12 mouse cellular contexts compared by ENCODE assay signal in genomic region chr1:81724859-81725258, GRCm38 (mm10).
"Had no signal": no experiment of that assay in that cellular context is flagged by ENCODE, and none has a peak within 500 bp of the region (broad histone marks: within the 10 kb centered on the region; RNA-seq: fewer than 3 reads in every experiment).

No protein-coding gene starts in this region.

- H3K4me2 ChIP-seq: liver, embryonic 13.5 days; midbrain, embryonic 11.5 days had no signal

- H3K4me1 ChIP-seq: liver, embryonic 13.5 days had no signal

- DNase-seq: kidney, postnatal 36 days; layer of hippocampus, postnatal 36 days; liver, embryonic 13.5 days; lung, adult 2 months; lung, postnatal 14 days; lung, postnatal 4 days; midbrain, embryonic 14.5 days; thymus, adult 18-20 months; thymus, postnatal 36 days had no signal

- H3K9ac ChIP-seq: liver, embryonic 13.5 days had no signal

- H3K27ac ChIP-seq: kidney, postnatal 0 days; left cerebral cortex, adult 2 months; liver, embryonic 13.5 days had no signal

- H3K27me3 ChIP-seq: liver, embryonic 13.5 days had no signal

- H3K9me3 ChIP-seq: liver, embryonic 13.5 days had no signal

- H3K36me3 ChIP-seq: liver, embryonic 13.5 days had no signal

- H3K4me3 ChIP-seq: left cerebral cortex, adult 2 months; liver, embryonic 13.5 days had no signal
